29 mouse cellular contexts compared by ENCODE assay signal in the genomic region with DNA sequence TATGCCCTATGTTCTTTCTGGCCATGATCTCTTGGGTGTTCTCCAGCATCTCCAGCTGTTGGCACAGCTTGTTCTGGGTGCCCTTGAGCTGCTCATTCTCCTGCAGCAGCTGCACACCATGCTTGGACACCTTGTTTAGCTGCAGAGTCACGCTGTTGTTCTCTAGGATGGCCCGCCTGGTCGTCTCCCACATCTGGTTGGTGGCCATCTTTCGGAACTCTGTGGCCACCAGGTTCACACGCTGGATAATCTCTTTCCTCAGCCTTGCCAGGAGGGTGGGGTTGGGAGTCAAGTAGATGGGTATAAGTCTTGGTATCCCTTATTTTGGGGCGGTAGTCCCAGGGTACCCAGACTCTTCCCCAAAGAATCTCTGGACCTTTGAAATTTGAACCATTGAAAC. TPM values are rescaled to one million over a fixed set of nuclear protein-coding genes. Genes with fewer than 3 reads are reported as not detected.
"Had no signal": no experiment of that assay in that cellular context is flagged by ENCODE, and none has a peak within 500 bp of the region (broad histone marks: within the 10 kb centered on the region; RNA-seq: fewer than 3 reads in every experiment).

No protein-coding gene starts in this region.

- DNase-seq: layer of hippocampus, adult 9-11 months had no signal

- H3K9me3 ChIP-seq: heart, embryonic 12.5 days; heart, embryonic 13.5 days; heart, embryonic 15.5 days; hindbrain, embryonic 10.5 days; hindbrain, embryonic 12.5 days; hindbrain, embryonic 13.5 days; hindbrain, embryonic 15.5 days; intestine, embryonic 15.5 days; kidney, embryonic 15.5 days had no signal

- H3K27me3 ChIP-seq: hindbrain, embryonic 15.5 days; intestine, embryonic 15.5 days; kidney, embryonic 15.5 days had no signal

- H3K4me3 ChIP-seq: heart, embryonic 12.5 days; heart, embryonic 13.5 days; heart, embryonic 15.5 days; hindbrain, embryonic 10.5 days; hindbrain, embryonic 12.5 days; hindbrain, embryonic 13.5 days; hindbrain, embryonic 15.5 days; intestine, embryonic 15.5 days; kidney, embryonic 15.5 days; layer of hippocampus, adult 2 months; left cerebral cortex, adult 2 months had no signal

- H3K27ac ChIP-seq: heart, embryonic 13.5 days; heart, embryonic 15.5 days; hindbrain, embryonic 12.5 days; hindbrain, embryonic 13.5 days; hindbrain, embryonic 14.5 days; hindbrain, embryonic 15.5 days; hindbrain, postnatal 0 days; intestine, embryonic 15.5 days; kidney, embryonic 15.5 days; kidney, postnatal 0 days; layer of hippocampus, adult 2 months; left cerebral cortex, adult 2 months had no signal

- H3K4me2 ChIP-seq: heart, embryonic 11.5 days; heart, embryonic 12.5 days; heart, embryonic 13.5 days; heart, embryonic 15.5 days; hindbrain, embryonic 12.5 days; hindbrain, embryonic 13.5 days; hindbrain, embryonic 14.5 days; hindbrain, embryonic 15.5 days; intestine, embryonic 15.5 days; kidney, embryonic 15.5 days had no signal

- H3K9ac ChIP-seq: heart, embryonic 12.5 days; heart, embryonic 13.5 days; heart, embryonic 15.5 days; hindbrain, embryonic 12.5 days; hindbrain, embryonic 13.5 days; hindbrain, embryonic 14.5 days; hindbrain, embryonic 15.5 days; intestine, embryonic 15.5 days; kidney, embryonic 15.5 days had no signal

- H3K36me3 ChIP-seq: heart, embryonic 12.5 days; heart, embryonic 13.5 days; heart, embryonic 15.5 days; hindbrain, embryonic 12.5 days; hindbrain, embryonic 13.5 days; hindbrain, embryonic 15.5 days; intestine, embryonic 15.5 days; kidney, embryonic 15.5 days had no signal

- ATAC-seq: hindbrain, embryonic 16.5 days; hindbrain, postnatal 0 days; inflammation-experienced regulatory T-cells, adult 6 months; intestine, embryonic 15.5 days; intestine, embryonic 16.5 days; intestine, postnatal 0 days had no signal

RNA-seq across cellular contexts. Expression of a gene that starts 4.3 kb away (rescaled TPM):
- total RNA-seq: heart, postnatal 10 days; hematopoietic stem cell, adult 5-6 weeks had no signal
- polyA plus RNA-seq: kidney, embryonic 14.5 days had no signal

RNA-seq across cellular contexts. Expression of a gene that starts 4.5 kb away (rescaled TPM):
- total RNA-seq: heart, postnatal 25 days; heart, postnatal 36 days; heart, postnatal 4 days; hematopoietic stem cell, adult 5-6 weeks had no signal
- polyA plus RNA-seq: kidney, adult 2 months; large intestine, adult 2 months had no signal

RNA-seq across cellular contexts. Expression of a gene that starts 38.9 kb away (rescaled TPM):
- total RNA-seq: heart, postnatal 10 days; heart, postnatal 14 days; heart, postnatal 25 days; heart, postnatal 36 days; heart, postnatal 4 days; hematopoietic stem cell, adult 5-6 weeks had no signal
- polyA plus RNA-seq: heart, embryonic 12.5 days; intestine, embryonic 16.5 days; kidney, adult 2 months; kidney, embryonic 14.5 days; kidney, embryonic 15.5 days; kidney, postnatal 0 days; large intestine, adult 2 months had no signal
